Mouse (Mus musculus): Measurements from ENCODE around the gene Arvcf. TPM values are rescaled to one million over a fixed set of nuclear protein-coding genes. Genes with fewer than 3 reads are reported as not detected.

The Arvcf gene
- polyA plus RNA-seq (2017; shearing (Covaris generic)): 2.7 TPM

GRCm38 (mm10) chr16:18347931-18348600 lies at the start of gene Arvcf, which contains the start of gene Tango2:
Gene Arvcf (plus strand): TSS chr16:18348182.
Gene Tango2 (minus strand): TSS chr16:18348103.

GRCm38 (mm10) chr16:18426215-18426791 lies 78.3 kb downstream of the Arvcf start, which contains the start of gene Txnrd2:
Gene Txnrd2 (plus strand): TSS chr16:18426384.

GRCm38 (mm10) chr16:18426802-18427280 lies 78.9 kb downstream of the Arvcf start, which contains the start of gene Comt:
Gene Comt (minus strand): TSS chr16:18426852.

Other genes starting within 250 kb of the Arvcf start
- gene Rtn4r, start 220.5 kb upstream of the Arvcf start, polyA plus RNA-seq (2017; shearing (Covaris generic)): 0.17 TPM
- not detected for gene Ccdc188, start 130.3 kb upstream of the Arvcf start, polyA plus RNA-seq (2017; shearing (Covaris generic))
- gene Zdhhc8, start 113.0 kb upstream of the Arvcf start, polyA plus RNA-seq (2017; shearing (Covaris generic)): 14.8 TPM
- 121 TPM for gene Trmt2a, start 99.5 kb upstream of the Arvcf start, polyA plus RNA-seq (2017; shearing (Covaris generic))
- 159 TPM for gene Ranbp1, start 99.5 kb upstream of the Arvcf start, polyA plus RNA-seq (2017; shearing (Covaris generic))
- not detected for gene Gm49776, start 89.9 kb upstream of the Arvcf start, polyA plus RNA-seq (2017; shearing (Covaris generic))
- gene Dgcr8, start 58.9 kb upstream of the Arvcf start, polyA plus RNA-seq (2017; shearing (Covaris generic)): 13.0 TPM
- gene Tango2, start 79 bp upstream of the Arvcf start, polyA plus RNA-seq (2017; shearing (Covaris generic)): 39.0 TPM
- 17.1 TPM for gene Txnrd2, start 78.2 kb downstream of the Arvcf start, polyA plus RNA-seq (2017; shearing (Covaris generic))
- gene Comt, start 78.7 kb downstream of the Arvcf start, polyA plus RNA-seq (2017; shearing (Covaris generic)): 12.1 TPM
- gene Gnb1l, start 150.5 kb downstream of the Arvcf start, polyA plus RNA-seq (2017; shearing (Covaris generic)): 11.9 TPM
- 1.1 TPM for gene Rtl10, start 150.7 kb downstream of the Arvcf start, polyA plus RNA-seq (2017; shearing (Covaris generic))
- not detected for gene Tbx1, start 242.5 kb downstream of the Arvcf start, polyA plus RNA-seq (2017; shearing (Covaris generic))

Measured in naive thymus-derived CD4-positive, alpha-beta T cell, adult 5 months (primary cell).